Mouse (Mus musculus): ENCODE results near the gene Pigg.
A peak's percentile ranks its signal among the peaks of the same experiment; 100 is the strongest.

The Pigg gene

DNA sequence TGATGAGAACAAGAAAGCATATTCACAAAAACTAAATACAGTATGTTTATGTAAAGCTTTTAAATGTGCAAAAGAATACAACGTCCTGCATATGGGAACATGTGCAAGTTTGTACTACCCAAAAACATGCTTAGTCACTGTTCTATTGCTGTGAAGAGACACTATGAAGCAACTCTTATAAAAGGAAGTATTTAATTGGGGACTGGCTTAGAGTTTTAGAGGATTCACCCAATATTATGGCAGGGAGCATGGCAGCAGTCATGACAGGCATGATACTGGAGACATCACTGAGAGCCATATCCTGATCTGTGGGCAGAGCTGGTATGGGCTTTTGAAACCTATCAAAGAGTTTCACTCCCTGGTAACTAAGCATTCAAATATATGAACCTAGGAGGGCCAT, 45.5 kb downstream of the Pigg start:
- no peak for DNase-seq (ENCODE audit: low spot score)

DNA sequence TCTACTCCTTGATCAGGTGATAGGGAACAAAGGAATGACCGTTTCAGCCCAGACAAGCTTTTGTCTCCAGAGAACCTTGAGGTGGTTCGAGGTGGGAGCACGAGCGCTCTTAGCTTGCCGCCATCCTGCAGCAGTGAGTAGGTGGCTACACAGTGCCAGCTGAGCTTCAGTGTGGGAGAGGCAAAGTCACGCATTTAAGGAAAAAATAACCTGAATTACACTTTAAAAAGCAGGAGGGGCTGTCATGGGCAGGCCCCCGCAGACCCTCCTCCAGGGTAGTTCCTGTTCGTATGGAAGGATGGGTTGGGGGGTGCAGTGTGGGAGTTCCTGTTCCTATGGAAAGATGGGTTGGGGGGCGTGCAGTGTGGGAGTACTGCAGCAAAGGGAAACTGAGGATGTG, 47.1 kb downstream of the Pigg start:
- no peak for DNase-seq (ENCODE audit: low spot score)

DNA sequence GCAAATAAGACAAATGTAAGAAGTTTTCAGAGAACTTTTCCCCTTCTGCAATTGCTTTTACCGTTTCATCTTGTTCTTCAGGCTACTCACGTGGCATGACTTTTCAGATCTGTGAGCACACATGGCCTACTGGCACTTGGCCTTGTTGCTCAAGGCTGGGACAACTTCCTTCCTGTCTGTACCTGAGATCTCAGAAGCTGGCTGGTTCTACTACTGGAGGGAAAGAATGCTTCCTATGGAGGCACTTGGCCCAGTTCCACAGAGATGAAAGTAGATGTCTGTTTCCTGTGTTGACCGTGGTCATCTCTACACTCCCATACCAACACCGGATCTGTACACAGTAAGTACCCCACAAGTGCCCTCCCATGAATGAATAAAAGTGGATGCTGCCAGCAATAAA, 47.8 kb downstream of the Pigg start:
- no peak for DNase-seq (ENCODE audit: low spot score)

DNA sequence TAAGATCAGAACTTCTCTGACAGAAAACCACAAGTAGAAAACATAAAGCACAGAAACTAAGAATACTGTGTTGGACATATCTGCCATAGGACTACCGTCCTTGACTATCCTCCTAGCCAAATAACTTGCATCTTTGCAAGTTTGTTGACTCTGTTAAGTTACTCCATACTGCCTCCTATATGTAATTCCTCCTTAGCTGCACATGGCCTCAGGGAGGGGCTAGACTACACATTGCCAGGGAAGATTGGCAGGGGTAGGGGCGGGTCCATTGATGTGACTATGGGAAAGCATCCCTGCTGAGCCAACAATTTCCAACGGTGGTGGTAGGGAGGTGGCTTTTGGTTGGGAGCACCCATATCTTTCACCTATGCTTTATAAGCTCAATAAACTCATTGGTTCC, 49.9 kb downstream of the Pigg start:
- DNase-seq (ENCODE audit: low spot score) = no peak

DNA sequence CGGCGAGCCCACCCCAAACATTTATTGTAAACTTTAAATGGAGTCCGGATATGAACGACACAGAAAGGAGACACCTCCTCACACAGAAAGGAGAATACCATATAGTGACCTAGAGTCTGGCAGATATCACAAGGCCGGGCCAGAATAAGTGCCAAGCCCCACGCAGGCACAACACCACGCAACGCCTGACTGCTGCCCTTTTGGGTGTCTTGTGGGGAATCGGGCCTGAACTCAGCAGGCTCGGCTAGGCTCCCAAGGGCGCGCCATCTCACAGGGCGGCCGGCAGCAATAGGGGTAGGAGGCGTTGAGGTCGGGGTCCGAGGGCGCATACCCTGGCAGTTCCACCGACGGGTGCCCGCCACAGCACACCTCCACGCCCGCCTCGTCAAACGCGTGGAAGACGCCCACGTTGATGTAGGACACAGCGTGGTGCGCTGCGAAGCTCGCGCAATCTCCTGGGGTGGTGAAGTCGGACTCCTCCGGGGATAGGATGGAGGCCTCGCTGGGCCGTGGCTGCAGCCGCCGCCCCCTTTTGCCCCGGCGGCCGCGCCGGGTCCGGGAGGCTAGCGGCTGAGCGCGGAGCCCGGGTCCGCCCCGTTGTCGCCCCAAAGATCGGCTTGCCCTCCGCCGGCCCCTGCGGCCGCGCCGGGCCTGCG, 54.0 kb downstream of the Pigg start:
- no peak for DNase-seq (ENCODE audit: low spot score)

DNA sequence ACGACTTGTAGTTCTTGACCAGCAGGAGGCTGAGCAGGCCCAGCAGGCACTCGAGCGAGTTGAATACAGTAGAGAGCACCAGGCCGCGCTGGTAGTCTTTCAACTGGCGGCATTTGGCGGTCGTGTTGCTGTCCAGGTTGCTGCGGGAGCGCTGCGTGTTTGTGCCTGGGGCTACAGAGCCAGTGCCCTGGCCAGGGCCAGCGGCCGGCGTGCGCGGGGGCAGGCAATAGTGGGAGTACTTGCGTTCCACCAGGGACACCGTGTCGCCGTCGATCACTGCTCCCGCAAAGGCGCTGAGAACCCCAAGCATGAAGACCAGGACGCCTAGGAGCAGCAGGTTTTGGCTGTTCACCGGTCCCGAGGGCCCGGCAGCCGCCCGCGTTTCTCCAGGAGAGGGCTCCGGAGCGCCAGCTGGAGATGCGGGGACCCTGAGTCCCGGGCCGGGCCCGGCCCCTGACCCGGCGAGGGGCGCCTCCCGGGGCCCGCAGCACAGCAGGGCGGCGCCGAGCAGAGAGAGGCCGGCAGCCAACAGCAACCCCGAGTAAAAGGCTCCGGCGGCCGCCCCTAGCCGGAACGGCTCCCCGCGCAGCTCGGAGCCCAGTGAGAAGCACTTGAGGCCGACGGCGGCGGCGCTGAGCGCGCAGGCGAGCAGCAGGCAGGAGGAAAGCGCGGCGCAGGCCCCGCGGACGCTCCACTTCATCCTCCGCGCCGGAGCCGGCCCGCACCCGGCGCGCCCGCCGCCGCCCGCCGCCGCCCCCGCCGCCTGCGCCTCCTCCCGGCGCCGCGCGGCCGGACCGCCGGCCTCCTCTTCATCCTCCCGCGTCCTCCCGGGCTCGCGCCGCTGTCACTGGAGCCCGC, 54.8 kb downstream of the Pigg start:
- DNase-seq (ENCODE audit: low spot score) = no peak

DNA sequence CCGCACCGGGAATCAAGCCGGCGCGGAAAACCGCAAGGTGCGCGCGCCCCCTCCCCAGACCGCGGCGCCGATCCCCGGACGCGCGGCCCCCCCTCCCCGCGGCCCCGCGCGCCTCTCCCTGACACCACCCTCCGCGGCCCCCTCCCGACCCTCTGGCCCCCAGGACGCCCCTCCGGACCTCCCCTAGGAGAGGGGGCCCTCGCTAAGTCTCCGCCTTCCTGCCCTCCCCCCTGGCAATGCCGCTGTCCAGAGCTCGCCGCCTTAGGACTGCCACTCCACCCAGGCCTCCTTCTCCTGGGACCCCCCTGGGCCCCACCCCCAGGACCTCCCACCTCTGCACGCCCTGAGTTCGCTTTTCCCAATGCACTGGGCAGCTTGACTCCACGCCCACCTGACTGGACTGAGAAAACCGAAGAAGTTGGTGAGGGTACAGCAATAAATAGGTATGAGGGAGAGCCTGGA, 55.5 kb downstream of the Pigg start, which contains the start of gene Gm42517:
TSS of gene Gm42517 (minus strand) at position 52 of the 462 bp plus-strand sequence.
- DNase-seq (ENCODE audit: low spot score) = no peak

DNA sequence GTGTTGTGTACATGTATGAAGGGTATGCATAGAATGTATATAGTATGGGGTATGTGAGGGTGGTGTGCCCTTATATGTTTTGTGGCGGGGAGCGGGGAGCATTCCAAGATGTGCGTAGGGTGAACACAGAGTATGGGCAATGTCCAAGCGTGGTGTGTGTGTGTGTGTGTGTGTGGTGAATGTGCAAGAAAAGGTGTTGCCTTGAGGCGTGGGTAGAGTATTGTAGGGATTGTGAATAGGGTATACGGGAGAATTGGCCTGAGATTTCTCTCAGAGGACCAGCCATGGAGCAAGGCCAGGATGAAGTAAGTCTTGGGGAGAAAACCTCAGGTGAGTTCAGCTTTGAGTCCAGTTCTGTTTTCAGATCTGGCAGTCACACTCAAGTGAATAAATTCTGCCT, 56.0 kb downstream of the Pigg start:
- no peak for DNase-seq (ENCODE audit: low spot score)

DNA sequence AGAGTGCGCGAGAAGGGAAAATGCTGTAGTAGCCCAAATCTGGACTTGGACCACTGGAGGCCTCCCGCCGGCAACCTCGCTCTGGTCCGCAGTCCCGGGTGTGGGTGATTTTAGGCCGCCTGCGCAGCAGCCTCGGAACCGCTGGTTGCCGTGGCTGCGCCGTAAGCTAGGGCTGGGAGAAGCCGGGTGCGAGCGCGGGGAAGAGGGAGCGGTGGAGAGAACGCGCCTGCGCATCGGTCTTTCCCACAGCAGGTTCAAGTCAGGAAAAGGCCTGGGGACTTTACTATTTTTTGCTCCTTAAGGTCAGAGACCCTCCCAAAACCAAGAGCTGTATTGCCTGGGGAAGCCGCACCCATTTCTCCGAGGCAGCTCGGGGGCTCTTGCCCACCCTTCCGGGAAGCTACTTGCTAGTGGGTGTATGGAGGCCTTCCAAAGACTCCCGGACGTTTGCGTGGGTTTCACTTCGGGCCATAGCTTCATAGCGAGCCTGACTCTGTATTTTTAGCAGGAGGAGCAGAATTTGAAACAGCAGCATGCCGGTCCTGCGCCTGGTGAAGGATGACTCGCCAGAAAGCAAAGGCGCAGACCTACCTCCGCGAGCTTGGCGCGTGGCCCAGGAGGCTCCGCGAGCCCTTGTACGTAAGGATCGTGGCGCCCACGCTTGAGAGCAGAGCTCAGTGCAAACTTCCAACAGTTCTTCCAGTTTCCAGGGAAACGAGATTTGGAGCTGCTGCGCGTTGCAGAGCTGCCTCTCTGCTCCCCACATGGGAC, 56.6 kb downstream of the Pigg start:
- DNase-seq (ENCODE audit: low spot score) = peak; percentile 5

DNA sequence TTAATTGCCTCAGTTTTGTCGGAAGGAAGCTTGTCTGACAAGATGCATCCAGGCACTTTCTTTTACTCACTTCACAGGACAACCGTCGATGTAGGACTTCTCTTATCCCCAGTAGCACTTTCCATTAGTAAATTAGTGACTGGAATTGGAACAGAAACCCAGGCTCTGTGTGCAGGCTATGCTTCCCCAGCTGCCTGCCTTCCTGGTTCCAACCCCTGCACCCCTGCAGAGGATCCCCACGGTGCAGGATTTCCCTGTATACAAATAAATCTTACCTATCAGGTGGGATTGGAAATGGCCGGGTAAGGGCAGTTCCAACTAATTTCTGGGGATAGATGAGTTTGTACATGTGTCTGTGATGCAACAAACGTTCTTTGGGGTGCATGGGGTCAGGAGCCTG, 57.6 kb downstream of the Pigg start:
- DNase-seq (ENCODE audit: low spot score) = no peak

DNA sequence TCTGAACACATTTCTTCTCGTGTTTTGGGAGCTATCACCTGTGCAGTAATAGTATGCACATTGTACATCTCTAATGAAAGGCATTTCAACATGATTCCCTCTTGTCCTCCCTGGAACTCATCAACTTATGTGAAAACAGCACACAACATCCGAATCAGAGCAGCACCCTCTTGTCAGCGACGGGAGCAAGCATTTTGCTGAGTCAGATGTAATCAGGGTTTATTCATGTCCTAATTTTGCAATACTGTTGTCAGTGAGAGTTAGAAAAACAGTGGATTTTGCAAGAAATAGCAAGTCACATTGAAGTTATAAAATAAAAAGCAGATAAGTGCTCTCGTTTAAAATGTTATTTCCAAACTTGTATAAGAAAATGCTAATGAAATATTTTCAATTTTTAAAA, 61.7 kb downstream of the Pigg start:
- DNase-seq (ENCODE audit: low spot score) = no peak

DNA sequence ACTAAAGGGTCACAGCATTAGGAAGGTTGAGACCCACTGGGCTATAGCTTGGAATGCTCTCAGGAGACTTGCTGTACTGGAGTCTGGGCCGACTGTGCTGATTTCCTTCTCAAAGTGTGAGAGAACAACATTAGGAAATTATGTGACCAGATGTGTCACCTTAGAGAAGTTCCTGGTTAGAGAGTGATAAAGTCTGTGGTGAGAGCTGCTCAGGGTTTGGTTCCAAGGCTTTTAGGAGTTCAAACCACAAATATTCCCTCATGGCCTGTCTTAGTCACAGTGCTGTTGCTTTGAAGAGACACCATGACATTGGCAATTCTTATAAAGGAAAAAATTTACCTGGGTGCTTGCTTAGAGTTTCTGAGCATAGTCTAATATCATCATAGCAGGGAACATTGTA, 63.6 kb downstream of the Pigg start:
- no peak for DNase-seq (ENCODE audit: low spot score)

DNA sequence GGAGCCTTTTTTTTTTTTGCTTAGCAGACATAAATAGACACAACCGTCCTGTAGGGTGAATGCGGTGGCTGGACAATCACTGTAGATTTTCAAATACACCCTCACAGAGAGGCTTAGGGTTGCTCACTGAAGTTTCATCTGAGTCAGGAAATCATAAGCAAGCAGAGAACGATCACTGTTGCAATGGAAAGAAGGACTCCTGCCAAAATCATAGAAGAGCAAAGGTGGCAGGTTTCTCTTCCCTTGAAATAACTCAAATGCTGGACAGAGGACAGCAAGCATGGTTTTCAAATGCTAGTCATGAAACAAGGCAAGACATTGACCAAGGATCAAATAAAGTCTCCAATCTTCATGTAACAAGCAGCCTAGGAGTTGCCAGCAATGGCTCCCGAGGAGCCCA, 65.9 kb downstream of the Pigg start:
- no peak for DNase-seq (ENCODE audit: low spot score)

DNA sequence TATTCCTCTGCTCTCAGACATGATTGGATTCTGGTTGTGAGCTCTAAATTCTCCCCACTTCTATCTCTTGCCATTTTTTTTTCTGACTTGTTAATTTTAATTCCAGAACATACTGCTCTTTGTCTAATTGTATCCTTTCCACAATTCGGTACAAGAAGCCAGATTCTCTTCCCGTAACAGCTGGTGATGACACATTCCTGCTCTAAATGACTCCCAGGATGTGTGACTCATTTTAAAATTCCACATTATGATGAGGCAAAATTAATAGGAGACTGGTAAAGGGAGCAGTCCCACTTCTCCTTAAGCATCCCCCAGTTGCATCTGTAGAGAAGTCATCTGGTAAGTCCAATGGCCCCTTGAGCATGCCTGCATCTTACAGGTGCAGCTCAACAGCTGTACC, 73.2 kb downstream of the Pigg start:
- no peak for DNase-seq (ENCODE audit: low spot score)

DNA sequence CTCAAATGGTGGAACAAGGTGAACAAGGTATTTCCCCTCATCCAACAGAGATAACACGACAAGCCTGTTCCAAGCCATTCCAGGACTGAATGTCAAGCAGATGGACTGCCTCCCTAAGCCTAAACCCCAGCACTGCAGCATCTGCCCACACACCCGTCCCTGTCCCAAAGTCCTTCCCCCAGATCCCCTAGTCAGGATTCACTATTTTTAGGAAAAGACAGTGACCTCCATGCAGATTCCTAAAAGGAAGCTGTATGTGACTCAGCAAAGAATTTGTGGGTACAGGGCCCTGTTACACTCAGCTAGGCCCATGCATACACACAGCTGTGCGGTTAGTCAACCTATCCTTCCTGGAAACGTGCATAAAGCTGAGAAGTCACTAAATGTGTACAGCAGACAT, 74.0 kb downstream of the Pigg start:
- DNase-seq (ENCODE audit: low spot score) = no peak

DNA sequence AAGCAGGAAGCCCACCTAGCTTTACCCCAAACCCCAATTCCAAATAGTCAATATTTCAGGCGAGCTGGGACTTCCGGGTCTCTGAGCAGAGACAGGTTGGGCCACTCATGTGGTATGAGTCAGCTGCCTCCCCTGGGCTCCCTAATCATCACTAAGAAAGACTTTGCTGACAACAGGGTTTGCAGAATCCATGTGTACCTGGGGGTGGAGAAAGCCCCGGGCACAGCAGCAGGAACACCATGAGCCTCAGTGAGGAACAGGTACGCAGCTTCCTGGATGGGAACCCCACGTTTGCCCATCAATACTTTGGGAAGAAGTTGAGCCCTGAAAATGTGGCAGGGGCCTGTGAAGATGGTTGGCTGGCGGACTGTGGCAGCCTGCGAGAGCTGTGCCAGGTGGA, 75.8 kb downstream of the Pigg start, which contains the start of gene Pde6b:
TSS of gene Pde6b (plus strand) at position 191 of the 400 bp plus-strand sequence.
- no peak for DNase-seq (ENCODE audit: low spot score)

DNA sequence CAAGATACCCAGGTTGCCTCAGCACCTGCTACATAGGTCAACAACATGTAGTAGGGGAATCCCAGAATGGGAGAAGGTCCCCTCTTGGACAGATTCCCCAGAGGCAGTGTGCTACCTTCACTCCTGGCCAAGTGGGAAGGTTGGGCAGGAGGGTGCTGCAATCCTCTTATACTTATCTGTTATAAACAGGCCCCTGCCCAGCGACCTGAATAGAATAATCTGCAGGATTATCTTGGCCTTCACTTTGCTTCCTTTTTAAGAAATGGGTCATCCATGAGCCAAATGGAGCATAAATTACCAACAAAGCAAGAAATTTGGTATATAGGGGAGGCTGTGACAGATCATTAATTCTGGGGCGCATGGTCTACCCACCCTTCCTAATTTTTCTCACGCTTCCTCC, 77.3 kb downstream of the Pigg start:
- DNase-seq (ENCODE audit: low spot score) = no peak
